Mouse (Mus musculus): ENCODE measurements around the gene Gadd45b.
A peak's percentile ranks its signal among the peaks of the same experiment; 100 is the strongest.

Gene Gadd45b

DNA sequence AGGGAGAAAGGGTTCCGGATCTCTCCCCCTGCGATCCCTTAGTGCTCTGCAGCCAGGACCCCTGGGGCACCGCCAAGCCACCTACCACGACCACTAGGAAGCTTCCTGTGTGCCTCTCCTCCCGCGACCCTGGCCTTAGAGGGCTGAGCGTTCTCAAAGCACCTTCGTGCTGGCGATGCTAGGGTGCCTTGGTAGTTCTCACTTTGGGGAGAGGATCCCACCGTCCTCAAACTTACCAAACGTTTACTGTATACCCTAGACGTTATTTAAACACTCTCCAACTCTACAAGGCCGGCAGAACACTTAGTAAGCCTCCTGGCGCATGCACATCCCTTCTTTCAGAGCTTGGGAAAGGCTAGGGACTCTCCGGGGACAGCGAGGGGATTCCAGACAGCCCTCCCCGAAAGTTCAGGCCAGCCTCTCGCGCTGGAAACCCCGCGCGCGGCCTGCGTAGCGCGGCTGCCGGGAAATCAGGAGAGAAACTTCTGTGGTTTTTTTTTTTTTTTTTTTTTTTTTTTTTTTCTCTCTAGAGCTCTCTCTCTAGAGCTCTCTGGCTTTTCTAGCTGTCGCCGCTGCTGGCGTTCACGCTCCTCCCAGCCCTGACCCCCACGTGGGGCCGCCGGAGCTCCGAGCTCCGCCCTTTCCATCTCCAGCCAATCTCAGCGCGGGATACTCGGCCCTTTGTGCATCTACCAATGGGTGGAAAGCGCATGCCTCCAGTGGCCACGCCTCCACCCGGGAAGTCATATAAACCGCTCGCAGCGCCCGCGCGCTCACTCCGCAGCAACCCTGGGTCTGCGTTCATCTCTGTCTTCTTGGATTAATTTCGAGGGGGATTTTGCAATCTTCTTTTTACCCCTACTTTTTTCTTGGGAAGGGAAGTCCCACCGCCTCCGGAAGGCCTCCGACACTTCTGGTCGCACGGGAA, at the start of gene Gadd45b:
Gene Gadd45b, plus strand, starts transcription at position 775 of the 928 bp plus-strand sequence.
- peak; percentile 99 for DNase-seq

DNA sequence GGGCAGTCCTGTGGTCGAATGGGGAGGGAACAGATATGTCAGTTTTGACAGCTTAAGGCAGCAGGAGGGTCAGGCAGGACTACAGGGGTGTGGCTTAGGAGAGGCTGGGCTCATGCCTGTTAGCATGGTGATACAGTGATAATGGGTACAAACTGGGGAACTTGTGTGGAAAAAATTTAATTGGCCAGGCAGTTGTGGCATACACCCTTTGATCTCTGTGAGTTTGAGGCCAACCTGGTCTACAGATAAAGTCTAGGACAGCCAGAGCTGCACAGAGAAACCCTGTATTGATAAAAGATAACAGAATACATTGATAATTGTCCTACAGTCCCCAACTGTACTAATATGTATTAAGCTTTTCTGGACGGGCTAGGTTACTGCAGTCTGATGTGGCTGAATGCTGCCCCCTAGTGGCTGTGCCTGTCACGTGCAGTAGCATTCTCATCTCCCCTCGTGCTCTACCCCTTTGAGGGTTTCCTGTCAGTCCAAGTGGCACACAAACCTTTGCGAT, 49.7 kb upstream of the Gadd45b start:
- DNase-seq = peak; percentile 65

DNA sequence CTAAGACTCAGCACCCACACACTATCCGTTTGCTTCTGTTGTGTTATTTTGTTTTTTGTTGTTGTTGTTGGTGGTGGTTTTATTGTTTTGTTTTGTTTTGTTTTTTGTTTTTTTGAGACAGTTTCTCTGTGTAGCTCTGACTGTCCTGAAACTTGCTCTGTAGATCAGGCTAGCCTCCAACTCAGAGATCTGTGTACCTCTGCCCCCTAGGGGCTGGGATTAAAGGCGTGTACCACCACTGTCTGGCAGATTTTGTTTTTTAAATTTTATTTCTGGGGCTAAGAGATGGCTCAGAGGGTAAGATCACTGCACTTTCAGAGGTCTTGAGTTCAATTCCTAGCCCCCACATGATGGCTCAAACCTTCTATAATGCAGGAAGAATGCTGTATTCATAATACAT, 49.0 kb upstream of the Gadd45b start:
- no peak for DNase-seq

DNA sequence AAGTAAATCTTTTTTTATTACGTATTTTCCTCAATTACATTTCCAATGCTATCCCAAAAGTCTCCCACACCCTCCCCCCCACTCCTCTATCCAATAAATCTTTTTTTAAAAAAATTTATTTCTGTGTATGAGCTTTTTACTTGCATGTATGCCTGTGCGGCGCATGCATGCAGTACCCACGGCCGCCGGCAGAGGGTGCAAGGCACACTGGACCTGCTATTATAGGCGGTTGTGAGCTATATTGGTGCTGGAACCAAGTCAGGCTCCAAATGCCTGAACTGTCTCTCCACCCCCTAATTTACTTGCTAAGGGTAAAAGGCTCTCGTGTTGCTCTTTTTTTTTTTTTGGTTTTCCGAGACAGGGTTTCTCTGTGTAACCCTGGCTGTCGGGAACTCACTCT, 48.6 kb upstream of the Gadd45b start:
- DNase-seq = peak; percentile 69

DNA sequence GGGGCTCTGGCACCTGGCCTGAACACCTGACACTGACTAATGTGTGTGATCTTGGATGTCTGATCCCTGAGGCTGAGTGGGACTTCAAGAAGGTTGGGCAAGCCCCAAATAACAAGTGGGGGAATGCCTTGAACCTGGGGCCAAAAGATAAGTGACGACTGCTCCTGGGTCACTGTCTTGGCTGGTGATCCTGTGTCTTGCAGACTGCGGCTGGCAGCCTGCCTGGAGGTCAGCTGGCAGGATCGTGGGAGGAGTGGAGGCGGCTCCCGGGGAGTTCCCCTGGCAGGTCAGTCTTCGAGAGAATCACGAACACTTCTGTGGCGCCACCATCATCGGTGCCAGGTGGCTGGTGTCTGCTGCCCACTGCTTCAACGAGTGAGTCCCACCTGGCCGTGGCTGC, 42.7 kb upstream of the Gadd45b start:
- peak; percentile 87 for DNase-seq

DNA sequence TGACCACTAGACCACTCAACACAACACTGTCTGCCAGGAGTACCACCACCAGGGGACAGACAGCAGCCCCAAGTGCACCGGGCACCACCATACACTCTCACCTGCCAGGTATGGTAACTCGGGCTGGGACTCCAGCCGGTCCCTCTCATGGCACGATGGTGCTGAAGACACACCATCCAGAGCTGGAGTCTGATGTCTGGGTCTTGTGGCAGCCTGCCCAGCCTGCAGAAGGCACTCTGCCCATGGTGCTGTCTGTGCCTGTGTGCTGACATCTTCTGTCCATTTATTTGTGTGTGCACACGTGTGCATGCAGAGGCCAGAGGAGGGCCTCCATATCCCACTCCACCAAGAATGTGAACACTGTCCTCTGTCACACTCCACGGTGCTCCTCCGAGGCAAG, 34.8 kb upstream of the Gadd45b start:
- no peak for DNase-seq

DNA sequence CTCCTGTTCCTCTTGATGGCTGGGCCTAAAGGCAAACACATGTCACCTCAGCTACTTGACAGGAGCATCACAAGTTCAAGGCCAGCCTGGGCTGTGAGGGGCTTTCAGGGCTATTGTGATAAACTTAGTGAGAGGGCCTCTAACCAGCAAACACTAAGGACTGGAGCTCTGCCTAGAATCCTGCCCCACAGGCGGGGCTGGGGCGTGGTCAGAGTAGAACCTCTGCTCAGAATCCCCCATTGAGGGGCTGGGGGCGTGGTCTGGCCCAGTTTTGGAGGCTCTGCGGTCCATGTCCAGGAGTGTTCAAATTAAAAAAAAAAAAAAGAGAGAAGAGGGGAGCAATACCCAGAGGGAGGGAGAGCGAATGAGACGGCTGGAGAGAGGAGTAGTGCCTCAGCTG, 34.2 kb upstream of the Gadd45b start:
- no peak for DNase-seq

DNA sequence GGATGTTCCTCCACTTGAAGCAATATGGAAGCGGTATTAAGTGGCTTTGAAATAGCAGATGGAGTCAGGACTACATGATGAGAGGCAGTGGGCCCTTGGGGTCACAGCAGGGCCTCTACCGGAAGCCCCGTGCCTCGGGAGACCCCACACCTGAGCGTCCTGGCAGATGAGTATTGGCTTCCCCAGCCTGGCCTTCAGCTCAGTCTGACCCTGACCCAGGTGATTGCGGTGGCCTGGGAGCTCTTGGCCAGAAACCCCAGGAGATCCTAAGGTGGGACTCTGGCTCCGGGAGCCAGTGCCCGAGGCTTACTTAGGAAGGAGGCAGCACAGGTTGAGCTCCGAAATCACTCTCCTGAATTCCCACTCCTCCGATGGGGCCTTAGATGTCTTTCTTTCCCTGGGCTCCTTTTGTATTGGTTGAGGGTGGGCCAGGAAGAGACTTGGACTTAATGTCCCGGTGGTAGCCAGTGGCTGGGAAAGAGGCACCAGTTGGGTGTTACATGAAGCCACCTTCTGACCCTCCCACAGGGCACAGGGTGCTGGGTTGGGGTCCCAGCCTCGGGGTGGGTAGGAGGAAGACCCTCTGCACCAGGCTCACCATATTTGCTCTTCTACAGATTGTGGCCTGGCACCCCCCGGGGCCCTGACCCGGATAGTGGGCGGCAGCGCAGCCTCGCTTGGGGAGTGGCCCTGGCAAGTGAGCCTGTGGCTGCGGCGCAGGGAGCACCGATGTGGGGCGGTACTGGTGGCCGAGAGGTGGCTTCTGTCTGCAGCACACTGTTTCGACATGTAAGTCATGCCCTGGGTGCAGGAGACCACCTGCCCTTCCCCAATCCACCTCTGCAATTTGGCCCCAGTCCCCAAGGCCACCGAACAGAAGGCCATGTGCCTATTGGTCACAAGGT, 33.0 kb upstream of the Gadd45b start:
- peak; percentile 50 for DNase-seq

DNA sequence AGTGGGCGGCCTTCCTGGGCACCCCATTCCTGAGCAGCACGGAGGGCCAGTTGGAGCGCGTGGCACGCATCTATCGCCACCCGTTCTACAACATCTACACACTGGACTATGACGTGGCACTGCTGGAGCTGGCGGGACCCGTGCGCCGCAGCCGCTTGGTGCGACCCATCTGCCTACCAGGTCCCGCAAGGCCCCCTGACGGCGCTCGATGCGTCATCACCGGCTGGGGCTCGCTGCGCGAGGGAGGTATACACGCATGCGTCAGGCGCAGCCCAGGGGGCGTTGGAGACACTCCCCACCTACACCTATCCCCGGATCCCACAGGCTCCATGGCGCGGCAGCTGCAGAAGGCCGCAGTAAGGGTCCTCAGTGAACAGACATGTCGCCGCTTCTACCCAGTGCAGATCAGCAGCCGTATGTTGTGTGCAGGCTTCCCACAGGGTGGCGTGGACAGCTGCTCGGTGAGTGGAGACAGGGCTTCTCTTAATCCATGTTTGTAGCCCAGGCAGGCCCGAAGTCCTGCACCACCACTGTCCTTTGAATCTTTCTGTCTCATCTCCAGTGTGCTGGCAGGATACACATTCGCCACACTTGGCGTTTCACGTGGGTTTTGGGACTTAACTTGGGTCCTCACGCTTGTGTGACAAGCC, 31.9 kb upstream of the Gadd45b start:
- peak; percentile 64 for DNase-seq

DNA sequence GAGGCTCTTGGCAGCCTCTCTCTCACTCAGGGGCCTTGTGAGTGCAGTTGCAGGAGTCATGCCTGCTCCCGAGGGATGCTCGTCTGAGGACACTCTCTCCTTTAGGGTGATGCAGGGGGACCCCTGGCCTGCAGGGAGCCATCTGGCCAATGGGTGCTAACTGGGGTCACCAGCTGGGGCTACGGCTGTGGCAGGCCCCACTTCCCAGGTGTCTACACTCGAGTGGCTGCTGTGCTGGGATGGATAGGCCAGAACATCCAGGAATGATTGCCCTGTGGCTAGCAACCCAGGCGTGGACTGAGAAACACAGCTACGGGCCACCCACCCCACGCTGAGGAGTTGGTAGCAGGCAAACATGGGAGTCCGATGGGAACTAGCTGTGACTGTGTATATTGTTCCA, 30.8 kb upstream of the Gadd45b start:
- DNase-seq = peak; percentile 71

DNA sequence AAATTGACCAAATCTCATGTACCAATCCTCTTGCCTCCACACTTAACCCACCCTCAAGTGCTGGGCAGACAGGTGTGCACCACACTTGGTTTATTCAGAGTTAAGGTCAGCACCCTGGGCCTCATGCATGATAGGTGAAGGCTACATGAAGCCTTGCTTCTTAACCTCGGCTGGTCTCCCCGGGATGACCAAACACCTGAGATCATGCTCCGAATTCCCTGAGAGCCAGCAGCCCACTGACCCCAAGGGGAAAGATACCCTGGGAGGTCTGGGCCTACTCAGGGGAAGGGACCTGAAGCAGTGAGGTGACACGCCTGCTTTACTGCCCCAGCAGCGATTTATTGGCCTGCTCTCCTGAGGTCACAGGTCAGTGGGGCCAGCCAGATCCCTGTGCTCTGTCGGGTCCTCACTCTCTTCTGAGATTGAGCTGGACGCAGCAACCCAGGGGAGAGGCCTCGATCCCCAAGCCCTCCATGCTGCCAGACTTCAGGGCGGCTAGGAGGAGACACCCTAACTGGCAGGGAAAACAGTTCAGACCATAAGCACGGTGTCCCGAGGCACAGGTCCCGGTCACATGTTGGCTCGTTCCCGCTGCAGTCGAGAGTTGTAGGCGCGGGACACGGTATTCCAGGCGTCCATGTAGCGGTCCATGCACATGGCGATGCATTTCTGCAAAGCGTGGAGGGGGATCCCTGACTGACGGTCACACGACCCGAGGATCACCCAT, 30.1 kb upstream of the Gadd45b start:
- no peak for DNase-seq

DNA sequence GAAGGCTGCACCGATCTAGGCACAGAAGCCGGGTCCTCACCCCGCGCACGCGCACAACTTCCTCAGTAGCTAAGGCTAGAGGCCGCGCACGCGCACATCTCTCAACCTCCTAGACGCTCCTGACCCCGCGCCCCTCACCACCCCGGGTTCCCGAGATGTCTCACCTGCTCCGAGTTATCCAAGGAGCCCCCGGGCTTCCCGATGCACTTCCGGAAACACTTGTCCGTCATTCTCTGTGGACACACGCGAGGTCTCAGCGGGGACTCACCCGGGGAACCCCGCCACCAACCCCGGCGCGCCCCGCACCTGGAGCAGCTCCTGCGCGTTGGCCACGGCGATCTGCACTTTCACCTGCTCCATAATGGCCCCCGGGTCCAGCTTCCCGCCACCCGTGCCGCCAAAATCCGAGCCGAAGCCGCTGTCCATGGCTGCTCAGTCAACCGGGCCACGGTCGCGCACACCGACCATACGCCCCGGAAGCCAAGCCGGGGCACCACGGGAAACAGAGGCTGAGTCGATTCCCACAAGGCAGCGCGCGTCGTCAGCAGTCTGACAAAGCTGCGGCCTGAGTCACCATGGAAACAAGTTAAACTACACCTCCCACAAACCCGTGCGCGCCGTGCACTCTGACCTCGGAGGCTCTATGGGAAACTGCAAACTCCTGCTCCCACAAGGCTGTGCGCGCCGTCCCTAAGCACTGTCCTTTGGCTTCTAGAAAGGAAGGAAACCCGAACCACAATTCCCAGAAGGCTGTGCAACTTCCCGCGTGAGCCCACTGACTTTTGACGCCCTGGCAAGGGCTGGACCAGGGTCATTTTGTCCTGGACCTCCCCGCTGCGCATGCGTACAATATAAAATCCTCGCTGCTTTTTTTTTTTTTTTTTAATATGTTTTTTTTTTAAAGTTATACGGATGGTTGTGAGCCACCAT, 29.3 kb upstream of the Gadd45b start, which contains the start of gene Timm13:
Gene Timm13, minus strand, starts transcription at position 652 of the 930 bp plus-strand sequence.
- peak; percentile 99 for DNase-seq

DNA sequence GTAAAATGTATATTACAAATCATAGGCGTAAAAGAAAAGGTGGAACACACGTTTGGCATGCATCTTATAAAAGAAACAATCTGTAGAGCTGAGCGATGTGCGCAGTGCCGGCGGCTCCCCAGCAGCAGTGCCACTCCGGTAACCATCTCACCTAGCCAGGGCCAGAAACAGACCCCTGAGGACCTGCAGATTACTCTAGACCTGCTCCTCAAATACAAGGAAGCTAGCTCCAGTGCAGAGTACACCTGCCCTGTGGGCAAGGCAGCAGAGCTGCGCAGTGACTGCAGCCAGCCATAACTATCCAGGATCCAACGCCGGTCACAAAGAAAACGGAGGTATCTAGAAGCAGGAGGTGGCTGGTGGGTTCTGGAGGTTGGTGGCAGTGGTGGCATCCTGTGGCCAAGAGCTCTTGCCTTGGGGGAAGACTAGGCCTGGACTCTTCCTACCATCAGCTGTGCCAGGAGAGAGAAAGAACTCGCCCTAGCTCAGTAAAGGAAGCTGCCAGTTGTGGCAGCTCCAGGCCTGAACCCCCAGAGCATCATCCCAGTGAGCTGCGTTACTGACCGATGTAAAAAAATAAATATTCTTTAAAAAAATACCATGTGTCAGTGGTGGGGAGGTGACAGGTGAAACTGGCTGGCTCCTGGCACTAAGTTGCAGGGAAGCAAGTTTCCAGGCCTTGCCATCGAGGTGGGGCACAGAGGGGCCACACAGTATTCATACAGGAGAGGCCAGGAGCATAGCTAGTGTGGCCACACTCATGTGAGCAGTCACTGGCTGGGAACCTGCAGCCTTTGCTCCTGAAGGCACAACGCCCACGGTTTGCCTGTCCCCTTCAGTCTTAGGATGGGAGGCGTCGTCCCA, 28.2 kb upstream of the Gadd45b start:
- DNase-seq = peak; percentile 75

DNA sequence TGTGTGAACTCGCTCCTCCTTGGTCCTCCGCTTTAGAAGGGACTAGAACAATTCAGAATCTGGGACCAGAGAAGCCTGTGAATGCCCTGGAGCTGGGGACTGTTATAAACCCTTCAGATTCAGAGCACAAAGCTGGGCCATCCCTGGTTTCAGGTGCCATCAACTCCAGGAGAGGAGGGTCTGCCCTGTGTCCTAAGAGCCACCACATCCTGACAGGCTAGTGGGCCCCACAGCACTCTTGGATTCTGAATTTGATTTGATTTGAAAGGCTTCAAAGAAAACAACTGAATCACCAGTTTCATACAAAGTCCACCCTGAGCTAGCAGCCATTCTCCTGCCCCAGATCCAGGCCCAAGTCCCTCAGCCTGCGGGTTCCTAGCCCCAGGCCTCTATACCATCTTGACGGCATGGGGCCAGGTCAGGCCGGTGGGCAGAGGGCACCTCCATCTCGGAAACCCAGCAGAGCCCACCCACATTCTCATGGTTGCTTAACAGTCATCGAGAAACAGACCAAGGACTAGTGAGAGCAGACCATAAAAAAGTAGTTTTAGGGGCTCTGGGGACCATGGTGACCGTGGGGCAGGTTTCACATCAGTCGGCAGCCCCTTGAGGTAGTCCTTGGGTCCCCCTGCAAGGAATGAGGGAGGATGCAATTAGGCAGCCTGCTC, 27.5 kb upstream of the Gadd45b start:
- no peak for DNase-seq

DNA sequence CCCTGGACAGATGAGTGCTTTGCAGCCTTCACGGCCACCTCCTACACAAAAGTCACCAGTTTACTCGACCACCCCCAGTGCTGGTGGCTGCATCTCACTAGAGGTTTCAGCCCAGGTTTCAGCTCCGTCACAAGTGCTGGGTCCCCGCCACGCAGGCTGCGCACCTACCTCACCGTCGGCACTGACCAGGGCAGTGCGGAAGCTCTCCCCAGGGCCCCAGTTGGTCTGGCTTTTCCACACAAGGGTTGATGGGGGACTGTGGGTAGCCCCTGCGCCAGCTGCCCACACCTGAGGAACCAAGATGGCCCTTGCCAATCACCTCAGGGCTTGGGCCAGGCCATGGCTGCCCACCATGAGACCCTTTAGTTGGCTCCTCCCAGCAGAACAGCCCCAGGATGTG, 26.6 kb upstream of the Gadd45b start:
- peak; percentile 68 for DNase-seq

DNA sequence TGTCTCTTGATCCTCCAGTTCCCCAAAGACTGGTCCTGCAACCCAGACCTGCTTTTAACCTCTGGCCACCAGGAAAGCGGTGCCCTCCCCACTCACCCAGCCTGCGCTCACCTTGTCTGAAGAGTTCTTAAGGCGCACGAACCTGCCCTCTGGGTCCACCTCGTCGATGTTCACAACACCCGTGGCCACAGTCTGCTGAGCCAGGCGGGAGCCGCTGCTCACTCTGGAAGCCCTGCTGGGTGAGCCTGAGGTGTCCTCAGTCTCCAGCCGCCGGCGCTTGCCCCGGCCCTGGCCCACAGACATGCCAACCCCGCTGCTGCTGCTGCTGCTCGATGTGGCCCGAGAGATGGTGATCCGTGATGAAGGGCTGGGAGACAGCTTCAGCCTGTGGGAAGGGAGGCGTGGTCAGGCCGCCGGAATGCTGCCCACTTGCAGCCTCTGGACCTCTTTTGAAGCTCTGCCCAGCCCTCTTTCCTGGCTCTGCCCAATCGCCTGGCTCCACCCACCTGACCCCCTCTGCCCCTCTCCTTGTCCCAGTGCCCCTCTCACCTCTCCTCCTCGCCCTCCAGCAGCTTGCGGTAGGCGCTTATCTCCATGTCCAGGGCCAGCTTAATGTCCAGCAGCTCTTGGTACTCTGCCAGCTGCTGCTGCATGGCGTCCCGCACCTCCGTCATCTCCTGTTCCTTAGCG, 25.7 kb upstream of the Gadd45b start:
- peak; percentile 63 for DNase-seq

DNA sequence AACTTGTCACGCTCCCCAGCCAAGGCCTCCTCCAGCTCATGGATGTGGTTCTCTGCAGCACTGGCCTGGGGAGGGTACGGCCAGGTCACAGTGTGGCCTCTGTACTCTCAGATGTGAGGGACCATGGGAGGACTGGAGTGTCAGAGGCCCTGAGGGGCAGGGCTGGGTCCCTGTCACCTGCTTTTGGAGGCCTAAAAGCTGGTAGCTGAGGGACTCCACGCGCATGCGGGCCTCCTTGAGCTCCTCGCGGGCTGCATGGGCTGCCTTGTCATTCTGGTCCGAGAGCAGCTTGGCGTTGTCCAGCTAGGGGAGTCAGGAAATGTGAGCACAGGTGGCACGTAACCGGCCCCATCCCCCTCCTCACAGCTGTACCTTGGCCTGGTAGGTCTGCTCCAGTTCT, 25.2 kb upstream of the Gadd45b start:
- peak; percentile 50 for DNase-seq

DNA sequence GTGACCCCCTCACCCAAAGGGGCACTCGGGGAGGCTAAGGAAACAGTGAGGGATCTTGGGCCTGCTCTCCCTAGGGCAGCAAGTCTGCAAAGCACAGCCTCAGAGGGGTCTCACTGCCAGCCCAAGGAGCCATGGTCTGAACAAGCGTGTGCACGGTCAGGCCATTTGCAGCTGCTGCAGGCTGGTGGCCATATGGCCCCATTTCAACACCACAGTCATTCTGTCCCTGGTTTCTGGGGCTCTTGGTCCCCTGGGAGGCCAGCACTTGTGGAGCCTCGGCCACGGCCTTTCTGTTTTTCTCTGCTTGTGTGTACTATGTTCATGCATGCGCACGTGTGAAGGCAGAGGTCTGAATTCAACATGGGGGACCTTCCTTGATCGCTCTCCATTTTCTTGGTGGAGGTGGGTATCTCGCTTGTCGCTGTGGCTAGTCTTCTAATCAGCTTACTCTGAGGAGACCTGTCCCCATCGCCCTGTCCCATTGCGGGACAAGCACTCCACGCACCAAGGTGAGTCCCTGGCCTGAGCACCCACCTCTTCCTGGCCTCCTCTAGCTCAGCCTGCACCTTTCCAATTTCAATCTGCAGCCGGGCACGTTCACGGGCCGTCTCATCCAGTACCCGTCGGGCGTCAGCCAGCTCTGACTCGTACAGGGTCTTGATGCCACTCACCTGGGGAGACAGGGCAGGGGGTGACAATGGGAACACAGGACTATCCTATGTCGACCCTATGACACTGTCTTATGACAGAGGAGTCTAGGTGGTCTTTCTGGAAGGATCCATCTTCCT, 20.3 kb upstream of the Gadd45b start:
- DNase-seq = no peak
